16 mouse cellular contexts compared by ENCODE assay signal in the genomic region with DNA sequence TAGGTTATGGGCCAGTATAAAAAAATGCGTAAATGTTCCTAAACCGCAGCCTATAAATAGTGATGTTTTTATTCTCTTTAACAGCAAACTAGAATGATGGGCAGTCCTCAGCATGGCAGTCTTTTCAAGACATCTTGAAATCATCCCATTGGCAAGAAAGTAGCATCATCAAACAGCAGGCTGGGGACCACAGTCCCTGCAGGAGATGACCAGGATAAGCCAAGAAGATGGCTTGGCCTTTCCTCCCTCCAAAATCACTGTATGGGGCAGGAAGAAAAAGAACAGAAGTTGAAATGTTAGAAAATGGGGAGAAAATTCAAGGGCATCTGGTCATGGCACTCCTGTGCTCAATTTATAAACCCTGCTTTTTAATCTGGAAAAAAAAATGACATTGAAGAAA.
A peak's percentile ranks its signal among the peaks of the same experiment; 100 is the strongest.
DNase-seq lines count a peak whose midpoint lies in the region; TF ChIP-seq lines count a peak whose summit lies in the region.
"Had no signal": no experiment of that assay in that cellular context is flagged by ENCODE, and none has a peak within 500 bp of the region (broad histone marks: within the 10 kb centered on the region; RNA-seq: fewer than 3 reads in every experiment).

No protein-coding gene starts in this region.

- intact Hi-C loops in left cerebral cortex, postnatal 4 days (cut with DNase I), result no loop called here
- intact Hi-C loops in left cerebral cortex, adult 2 months (cut with DNase I), result no loop called here

- H3K27ac ChIP-seq in left cerebral cortex, adult 2 months, result no peak overlapping the region

- TF ChIP-seq CTCF in left cerebral cortex, adult 2 months (IDR thresholded peaks at IDR 0.05), result no peak

- DNase-seq in cerebellum, postnatal 10 days, result peak; percentile 66 to 81
- DNase-seq in cerebellum, adult 9-10 months, result no peak
- peak; percentile 29 to 68 for DNase-seq in cerebellum, postnatal 14 days
- no peak for DNase-seq in cerebellum, postnatal 25 days
- DNase-seq in left cerebral cortex, postnatal 4 days, result peak; percentile 11
- DNase-seq in left cerebral cortex, adult 2 months (ENCODE audit: extremely low spot score in 1 of 2, low spot score in 2 of 2), result no peak
- DNase-seq: adrenal gland, adult 2 months; adrenal gland, adult 8-10 months; adrenal gland, postnatal 10 days; adrenal gland, postnatal 14 days; adrenal gland, postnatal 25 days; adrenal gland, postnatal 36 days; B cell, adult 2 months; cerebellum, adult 11 months; cerebellum, adult 11-12 months; cerebellum, adult 18-20 months had no signal

- no peak overlapping the region for H3K4me3 ChIP-seq in left cerebral cortex, adult 2 months

Comparison
In these comparisons a context has a peak if more than half of its experiments do, and no peak if none do; other contexts are left out.
1. DNase-seq: peak in cerebellum, postnatal 10 days (2 of 2), cerebellum, postnatal 14 days (2 of 2) and left cerebral cortex, postnatal 4 days (single experiment); none in cerebellum, adult 9-10 months (single experiment), cerebellum, postnatal 25 days (0 of 2) and left cerebral cortex, adult 2 months (0 of 2).